Mouse (Mus musculus) frontal cortex, postnatal 36 days (tissue): ENCODE measurements around the gene Gm49486.
A peak's percentile ranks its signal among the peaks of the same experiment; 100 is the strongest.

ENCODE experiments used
- DNase-seq, 2 experiments: peaks; one replicate each; pipeline ENCODE4 v3.0.0; 2022; ENCODE audit warnings: low spot score in 2 of 2

The Gm49486 gene

GRCm38 (mm10) chr15:79229058-79229821, at the start of gene Gm49486, which contains the start of gene Pick1:
Gene Gm49486 (plus strand): TSS chr15:79229391.
Gene Pick1 (plus strand): TSS chr15:79229173.
- peak; percentile 89 for DNase-seq

- no peak for DNase-seq
Measured at GRCm38 (mm10) chr15:79185213-79185612, 44.0 kb upstream of the Gm49486 start.

- no peak for DNase-seq
Measured at GRCm38 (mm10) chr15:79187819-79188218, 41.4 kb upstream of the Gm49486 start.

- DNase-seq = no peak
Measured at GRCm38 (mm10) chr15:79191426-79191825, 37.8 kb upstream of the Gm49486 start.

- DNase-seq = no peak
Measured at GRCm38 (mm10) chr15:79192450-79192849, 36.7 kb upstream of the Gm49486 start.

- DNase-seq = peak; percentile 19 to 21
Measured at GRCm38 (mm10) chr15:79192885-79193845, 36.0 kb upstream of the Gm49486 start.

- DNase-seq = no peak
Measured at GRCm38 (mm10) chr15:79194048-79194447, 35.1 kb upstream of the Gm49486 start.

- DNase-seq = no peak
Measured at GRCm38 (mm10) chr15:79194946-79195345, 34.2 kb upstream of the Gm49486 start.

- no peak for DNase-seq
Measured at GRCm38 (mm10) chr15:79195492-79195891, 33.7 kb upstream of the Gm49486 start.

GRCm38 (mm10) chr15:79199390-79199976, 29.7 kb upstream of the Gm49486 start:
- no peak for DNase-seq

- DNase-seq = peak in 1 of 2 experiments; percentile 23
Measured at GRCm38 (mm10) chr15:79201491-79202150, 27.6 kb upstream of the Gm49486 start.

- DNase-seq = no peak
Measured at GRCm38 (mm10) chr15:79202575-79202974, 26.6 kb upstream of the Gm49486 start.

GRCm38 (mm10) chr15:79208211-79208610, 21.0 kb upstream of the Gm49486 start:
- no peak for DNase-seq

GRCm38 (mm10) chr15:79208758-79209439, 20.3 kb upstream of the Gm49486 start:
- DNase-seq = no peak

GRCm38 (mm10) chr15:79210357-79210756, 18.8 kb upstream of the Gm49486 start:
- DNase-seq = no peak

GRCm38 (mm10) chr15:79212750-79213446, 16.3 kb upstream of the Gm49486 start:
- no peak for DNase-seq

- no peak for DNase-seq
Measured at GRCm38 (mm10) chr15:79213591-79213990, 15.6 kb upstream of the Gm49486 start.

- no peak for DNase-seq
Measured at GRCm38 (mm10) chr15:79216191-79216590, 13.0 kb upstream of the Gm49486 start.

- no peak for DNase-seq
Measured at GRCm38 (mm10) chr15:79219572-79219971, 9.6 kb upstream of the Gm49486 start.

- DNase-seq = no peak
Measured at GRCm38 (mm10) chr15:79223641-79224040, 5.5 kb upstream of the Gm49486 start.
